Mouse (Mus musculus) liver, embryonic 13.5 days (tissue): ENCODE results near the gene Abcc1. TPM values are rescaled to one million over a fixed set of nuclear protein-coding genes. Genes with fewer than 3 reads are reported as not detected.

Experiments
- ATAC-seq: fragments of 200-750 bp; cut with Nextera tagmentation; 2 replicates; pipeline ENCODE4 v1.8.0; 2017; ENCODE audit warnings: low read depth, mild to moderate bottlenecking, moderate number of reproducible peaks, moderate library complexity
- DNase-seq: peaks from one replicate; pipeline ENCODE4 v3.0.0; 2022
- H3K27ac ChIP-seq: fragments of 300-500 bp; sonication (generic); 2 replicates; pipeline ENCODE4 v1.5.1; 2015; ENCODE audit warnings: moderate library complexity, mild to moderate bottlenecking, inconsistent platforms
- H3K27me3 ChIP-seq: fragments of 300-500 bp; sonication (generic); 2 replicates; pipeline ENCODE4 v1.6.1; 2015; ENCODE audit warnings: mild to moderate bottlenecking, inconsistent platforms
- H3K36me3 ChIP-seq: fragments of 300-500 bp; sonication (generic); 2 replicates; pipeline ENCODE4 v1.6.1; 2015; ENCODE audit warnings: mild to moderate bottlenecking, inconsistent platforms
- H3K4me1 ChIP-seq: fragments of 300-500 bp; sonication (generic); replicated peaks from 2 replicates; pipeline ENCODE4 v1.6.1; 2015; ENCODE audit warnings: inconsistent platforms
- H3K4me2 ChIP-seq: fragments of 300-500 bp; sonication (generic); 2 replicates; pipeline ENCODE4 v1.6.1; 2015; ENCODE audit warnings: inconsistent platforms, mild to moderate bottlenecking, moderate library complexity
- H3K4me3 ChIP-seq: fragments of 300-500 bp; sonication (generic); replicated peaks from 2 replicates; pipeline ENCODE4 v1.5.1; 2015; ENCODE audit warnings: mild to moderate bottlenecking, inconsistent platforms
- H3K9ac ChIP-seq: fragments of 300-500 bp; sonication (generic); 2 replicates; pipeline ENCODE4 v1.6.1; 2015; ENCODE audit warnings: mild to moderate bottlenecking, inconsistent platforms
- H3K9me3 ChIP-seq: fragments of 300-500 bp; sonication (generic); replicated peaks from 2 replicates; pipeline ENCODE4 v1.6.1; 2016; ENCODE audit warnings: inconsistent platforms
- WGBS: fragments of 180-500 bp; shearing (Covaris S2); methylation state at CpG from one replicate; pipeline ENCODE4 v1.1.7; 2015; ENCODE audit not compliant: insufficient replicate concordance; 5-methylcytosine and 5-hydroxymethylcytosine counted together
- polyA plus RNA-seq: library from polyadenylated mRNA; unstranded; fragments of >200 nt; fragmentation: Nextera tagmentation; extraction: Ambion mirVana; gene quantifications from 2 replicates; pipeline ENCODE4 v1.2.1, GENCODE M21; 2015

The Abcc1 gene
- 3.3 and 3.8 TPM in 2 replicates for polyA plus RNA-seq

- ATAC-seq (peak; percentile 88), DNase-seq (peak; percentile 52)
- Histone ChIP-seq H3K27ac (no peak within 1 kb of the TSS; the same call in 1 of the 2 replicates), H3K27me3 (no peaks in the 10 kb centered on the region), H3K9ac (peak within 1 kb of the TSS; percentile 79), H3K4me2 (peak within 1 kb of the TSS; percentile 91), H3K9me3 (no peaks in the 10 kb centered on the region), H3K4me1 (peaks cover 73% of the 10 kb centered on the region), H3K4me3 (peak within 1 kb of the TSS; percentile 77), H3K36me3 (no peaks in the 10 kb centered on the region)
- under 1% methylated on average over 63 of the region's 64 CpGs for WGBS
Observed at GRCm38 (mm10) chr16:14361362-14362098, at the start of gene Abcc1. Gene Abcc1, plus strand, starts transcription at chr16:14361558.

GRCm38 (mm10) chr16:14312914-14313313 lies 48.4 kb upstream of the Abcc1 start:
- H3K4me2 ChIP-seq: no peak overlapping the region
- H3K9ac ChIP-seq: no peak overlapping the region
- H3K27ac ChIP-seq: no peak overlapping the region
- H3K4me3 ChIP-seq: no peak overlapping the region
- WGBS: 85% methylated on average over 7 of the region's 7 CpGs
- H3K36me3 ChIP-seq: peaks cover 34% of the 10 kb centered on the region
- DNase-seq (no peak), ATAC-seq (no peak)
- H3K4me1 ChIP-seq: peaks cover 48% of the 10 kb centered on the region
- no peaks in the 10 kb centered on the region for H3K27me3 ChIP-seq
- no peaks in the 10 kb centered on the region for H3K9me3 ChIP-seq

DNA sequence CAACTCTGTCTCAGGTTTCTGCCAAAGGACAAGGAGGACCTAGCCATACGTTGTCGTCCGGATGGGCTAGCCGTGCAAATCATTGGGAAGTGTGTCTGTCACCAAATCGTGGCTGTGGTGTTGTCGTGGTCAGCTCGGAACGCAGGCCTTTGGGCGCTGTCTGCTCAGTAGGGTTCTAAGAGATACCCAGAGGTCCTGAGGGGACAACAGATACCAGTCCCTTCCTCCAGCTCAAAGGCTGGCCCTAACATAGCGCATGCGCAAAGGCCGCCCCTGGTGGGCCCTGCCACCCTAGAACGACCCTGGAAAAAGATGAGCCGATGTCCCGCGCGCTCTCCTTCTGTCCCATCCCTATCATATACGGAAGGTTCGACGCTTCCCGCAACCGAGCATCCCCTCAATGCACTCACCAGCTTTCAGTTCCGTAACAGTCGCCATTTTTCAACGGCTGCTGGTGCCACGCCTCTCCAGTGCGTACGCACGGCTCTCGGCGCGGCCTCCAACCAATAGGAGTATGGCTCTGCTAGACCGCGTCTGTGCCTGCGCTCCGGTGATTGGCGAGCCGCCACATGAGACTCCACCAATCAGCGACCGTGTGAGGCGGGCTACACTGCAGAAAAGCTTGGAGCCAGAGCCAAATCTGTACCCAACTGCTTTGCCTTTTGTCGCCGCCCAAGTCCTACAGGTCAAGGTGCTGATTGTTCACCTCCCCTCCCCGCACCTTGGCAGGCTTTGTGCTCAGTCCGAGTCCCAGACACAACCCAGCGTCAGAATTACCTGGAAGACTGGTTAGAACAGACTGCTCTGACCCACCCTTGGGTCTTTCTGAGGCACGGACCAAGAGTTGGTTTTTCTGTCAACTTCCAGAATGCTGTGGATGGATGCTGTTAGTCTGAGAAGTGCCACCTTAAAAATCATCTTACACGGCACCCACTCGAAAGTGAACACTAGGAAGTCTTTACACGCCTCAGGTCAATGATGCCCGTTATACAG lies 44.2 kb upstream of the Abcc1 start, which contains the start of gene Fopnl:
Gene Fopnl (minus strand): TSS at position 522 of the 993 bp plus-strand sequence.
- Histone ChIP-seq H3K9ac (peak within 1 kb of the TSS; percentile 86), H3K27me3 (peaks cover 13% of the 10 kb centered on the region; the same call in 1 of the 2 replicates), H3K4me2 (peak within 1 kb of the TSS; percentile 77), H3K9me3 (no peaks in the 10 kb centered on the region), H3K36me3 (peaks cover 20% of the 10 kb centered on the region), H3K4me3 (peak within 1 kb of the TSS; percentile 82), H3K4me1 (peaks cover 20% of the 10 kb centered on the region), H3K27ac (peak within 1 kb of the TSS; percentile 80)
- WGBS: 2% methylated on average over 51 of the region's 51 CpGs
- DNase-seq: peak; percentile 93
- ATAC-seq: peak; percentile 100

DNA sequence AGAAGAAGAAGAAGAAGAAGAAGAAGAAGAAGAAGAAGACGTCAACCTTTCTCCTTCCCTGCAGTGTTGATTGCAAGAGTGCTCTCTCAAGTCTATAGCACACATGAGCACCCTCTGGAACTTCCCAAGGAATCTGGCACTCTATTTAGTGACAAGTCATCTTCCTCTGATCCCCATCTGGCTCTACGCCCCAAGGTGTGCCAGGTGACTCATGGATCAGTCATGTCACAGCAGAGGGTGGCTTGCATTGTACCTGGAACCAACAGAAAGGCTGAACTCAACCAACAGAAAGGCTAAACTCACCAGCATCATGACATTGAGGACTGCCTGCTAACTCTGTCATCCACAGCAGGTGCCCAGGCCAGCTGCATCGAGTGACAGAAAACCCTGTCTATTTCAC lies 41.7 kb upstream of the Abcc1 start:
- no peak overlapping the region for H3K9ac ChIP-seq
- no peak overlapping the region for H3K4me3 ChIP-seq
- DNase-seq (no peak), ATAC-seq (no peak)
- H3K27me3 ChIP-seq: peaks cover 13% of the 10 kb centered on the region; the same call in 1 of the 2 replicates
- WGBS: 67% methylated on average over 3 of the region's 3 CpGs
- no peaks in the 10 kb centered on the region for H3K9me3 ChIP-seq
- H3K27ac ChIP-seq: no peak overlapping the region
- no peaks in the 10 kb centered on the region for H3K36me3 ChIP-seq
- H3K4me2 ChIP-seq: no peak overlapping the region
- peaks cover 20% of the 10 kb centered on the region for H3K4me1 ChIP-seq

DNA sequence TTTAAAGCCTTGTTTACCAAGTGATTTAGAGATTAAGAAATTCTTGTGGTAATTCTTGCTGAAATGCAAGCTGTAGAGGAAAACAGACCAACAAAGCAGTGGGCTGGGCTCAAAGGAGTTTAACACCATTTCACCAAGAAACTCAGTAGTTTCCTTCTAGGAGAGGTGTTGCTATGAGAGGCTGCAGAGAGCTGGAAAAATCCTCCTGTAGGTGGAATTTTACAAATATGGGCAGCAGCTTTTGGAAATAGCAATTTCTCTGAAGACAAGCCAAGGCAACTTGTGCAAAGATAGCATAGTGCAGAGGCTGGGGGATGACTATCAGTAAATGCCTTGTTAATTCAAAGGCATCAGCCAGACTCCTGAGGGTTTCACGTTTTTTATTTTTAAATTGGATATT lies 40.9 kb upstream of the Abcc1 start:
- Histone ChIP-seq H3K4me2 (no peak overlapping the region), H3K4me3 (no peak overlapping the region), H3K36me3 (no peaks in the 10 kb centered on the region), H3K27ac (no peak overlapping the region), H3K27me3 (peaks cover 13% of the 10 kb centered on the region; the same call in 1 of the 2 replicates), H3K9ac (no peak overlapping the region), H3K9me3 (no peaks in the 10 kb centered on the region), H3K4me1 (peaks cover 18% of the 10 kb centered on the region)
- ATAC-seq: no peak
- no peak for DNase-seq
- WGBS: 50% methylated on average over 1 of the region's 1 CpGs

DNA sequence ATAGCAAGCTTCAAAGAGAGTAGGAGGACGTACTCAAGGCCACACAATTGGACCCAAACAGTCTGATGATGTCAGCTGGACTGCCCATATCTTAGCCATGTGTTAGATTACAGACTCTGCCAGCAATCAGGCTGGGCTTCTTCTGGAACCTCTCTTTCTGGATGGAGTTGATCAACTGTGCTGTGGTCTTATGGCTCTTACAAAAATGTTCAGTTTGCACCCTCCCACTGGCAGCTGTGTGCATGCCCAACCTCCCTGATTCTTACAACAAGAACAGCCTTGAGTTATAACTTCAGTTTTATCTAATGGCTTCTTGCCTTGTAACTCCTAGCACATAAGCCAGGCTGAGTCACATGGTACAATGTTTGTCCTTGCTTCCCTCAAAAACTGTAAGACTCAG lies 33.2 kb upstream of the Abcc1 start:
- Histone ChIP-seq H3K36me3 (no peaks in the 10 kb centered on the region), H3K4me3 (no peak overlapping the region), H3K9ac (no peak overlapping the region), H3K4me1 (no peaks in the 10 kb centered on the region), H3K9me3 (no peaks in the 10 kb centered on the region), H3K4me2 (no peak overlapping the region), H3K27ac (no peak overlapping the region), H3K27me3 (no peaks in the 10 kb centered on the region)
- DNase-seq (no peak), ATAC-seq (no peak)
- WGBS: 48% methylated on average over 1 of the region's 1 CpGs

GRCm38 (mm10) chr16:14344967-14345366 lies 16.4 kb upstream of the Abcc1 start:
- no peak overlapping the region for H3K9ac ChIP-seq
- DNase-seq: no peak
- no peaks in the 10 kb centered on the region for H3K9me3 ChIP-seq
- no peaks in the 10 kb centered on the region for H3K27me3 ChIP-seq
- no peak overlapping the region for H3K27ac ChIP-seq
- no peak for ATAC-seq
- H3K4me2 ChIP-seq: no peak overlapping the region
- no peak overlapping the region for H3K4me3 ChIP-seq
- WGBS: 24% methylated on average over 3 of the region's 3 CpGs
- H3K4me1 ChIP-seq: no peaks in the 10 kb centered on the region
- no peaks in the 10 kb centered on the region for H3K36me3 ChIP-seq

GRCm38 (mm10) chr16:14351571-14351970 lies 9.8 kb upstream of the Abcc1 start:
- H3K9ac ChIP-seq: no peak overlapping the region
- H3K36me3 ChIP-seq: no peaks in the 10 kb centered on the region
- H3K4me2 ChIP-seq: no peak overlapping the region
- H3K4me1 ChIP-seq: peaks cover 31% of the 10 kb centered on the region
- DNase-seq (no peak), ATAC-seq (0 out of 2 replicates have a peak, but pooled peaks have one; percentile 44)
- no peaks in the 10 kb centered on the region for H3K9me3 ChIP-seq
- H3K27ac ChIP-seq: 0 out of 2 replicates have a peak overlapping the region, but pooled peaks have one; percentile 13
- H3K4me3 ChIP-seq: no peak overlapping the region
- no peaks in the 10 kb centered on the region for H3K27me3 ChIP-seq

- Histone ChIP-seq H3K36me3 (no peaks in the 10 kb centered on the region), H3K27me3 (no peaks in the 10 kb centered on the region), H3K9me3 (no peaks in the 10 kb centered on the region), H3K4me3 (no peak overlapping the region), H3K4me2 (no peak overlapping the region), H3K9ac (no peak overlapping the region), H3K27ac (0 out of 2 replicates have a peak overlapping the region, but pooled peaks have one; percentile 35), H3K4me1 (peaks cover 34% of the 10 kb centered on the region)
- no peak for DNase-seq
- 63% methylated on average over 3 of the region's 3 CpGs for WGBS
- no peak for ATAC-seq
Observed at GRCm38 (mm10) chr16:14352234-14352633, 9.1 kb upstream of the Abcc1 start.

DNA sequence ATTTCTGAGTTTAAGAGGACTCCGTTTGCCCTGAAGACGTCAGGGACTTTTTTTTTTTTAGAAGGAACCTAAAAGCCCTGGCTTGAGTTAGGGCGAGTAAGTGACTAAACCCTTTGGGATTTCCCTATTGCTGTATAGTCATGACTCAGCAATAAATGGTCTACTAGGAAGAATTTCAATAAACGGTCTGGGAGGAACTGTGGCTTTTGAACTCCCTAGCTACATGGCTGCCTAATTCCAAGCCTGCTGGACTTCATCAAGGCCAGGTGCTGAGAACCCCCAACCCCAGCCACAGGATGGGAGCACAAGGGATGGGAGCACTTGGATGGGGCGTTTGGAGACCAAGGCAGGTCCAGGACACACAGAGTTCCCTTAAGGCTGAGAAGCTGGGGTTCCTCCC lies 8.7 kb upstream of the Abcc1 start:
- H3K4me3 ChIP-seq: no peak overlapping the region
- peaks cover 37% of the 10 kb centered on the region for H3K4me1 ChIP-seq
- 31% methylated on average over 5 of the region's 5 CpGs for WGBS
- H3K27me3 ChIP-seq: no peaks in the 10 kb centered on the region
- ATAC-seq (peak; percentile 60; the same call in 1 of the 2 replicates), DNase-seq (peak; percentile 13)
- no peak overlapping the region for H3K9ac ChIP-seq
- no peak overlapping the region for H3K4me2 ChIP-seq
- H3K9me3 ChIP-seq: no peaks in the 10 kb centered on the region
- peak overlapping the region; percentile 24; the same call in 1 of the 2 replicates for H3K27ac ChIP-seq
- no peaks in the 10 kb centered on the region for H3K36me3 ChIP-seq

GRCm38 (mm10) chr16:14357859-14358258 lies 3.5 kb upstream of the Abcc1 start:
- Histone ChIP-seq H3K9me3 (no peaks in the 10 kb centered on the region), H3K27ac (no peak overlapping the region), H3K4me3 (no peak overlapping the region), H3K27me3 (no peaks in the 10 kb centered on the region), H3K4me2 (no peak overlapping the region), H3K9ac (no peak overlapping the region), H3K4me1 (peaks cover 41% of the 10 kb centered on the region), H3K36me3 (no peaks in the 10 kb centered on the region)
- DNase-seq: no peak
- WGBS: 43% methylated on average over 2 of the region's 2 CpGs
- no peak for ATAC-seq
